Mouse (Mus musculus) E14TG2a.4 (cell line): ENCODE data around the gene Kmt2b.
A peak's percentile ranks its signal among the peaks of the same experiment; 100 is the strongest.

Experiments
- CTCF ChIP-seq: conservative IDR thresholded peaks from 2 replicates; pipeline ENCODE4 v1.5.1; 2014; ENCODE audit warnings: low read length
- POU5F1 ChIP-seq: IDR thresholded peaks from 2 replicates; pipeline ENCODE4 v1.6.1; 2014; ENCODE audit warnings: low read length, borderline replicate concordance

- peak; percentile 18; the same call in 1 of the 2 replicates for TF ChIP-seq CTCF
- no peak for TF ChIP-seq POU5F1
These were observed 25.9 kb upstream of the Kmt2b start for GRCm38 (mm10) chr7:30614454-30614853.
